Mouse (Mus musculus): ENCODE results near the gene Iqcb1. TPM values are rescaled to one million over a fixed set of nuclear protein-coding genes. Genes with fewer than 3 reads are reported as not detected.

The Iqcb1 gene
- polyA plus RNA-seq, 1 experiment from 2014 or later: 40.0 TPM

DNA sequence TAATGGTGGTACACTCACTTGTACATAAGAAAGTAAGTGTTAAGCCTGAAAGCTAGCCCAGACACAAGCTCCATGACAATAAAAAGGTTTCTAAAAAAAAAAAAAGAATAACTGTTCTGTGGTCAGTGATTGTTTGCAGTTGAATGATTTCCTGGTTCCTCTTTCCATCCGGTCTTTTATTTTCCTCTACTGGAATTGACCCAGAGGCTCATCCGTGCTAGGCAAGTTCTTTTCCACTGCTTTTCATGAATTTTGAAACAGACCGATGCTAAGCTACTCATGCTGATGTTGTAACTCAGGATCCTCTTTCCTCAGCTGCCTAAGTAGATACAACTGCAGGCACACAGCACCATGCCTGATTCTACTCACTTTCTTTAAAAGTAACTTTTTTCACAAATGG, 92.2 kb downstream of the Iqcb1 start:
- Histone ChIP-seq H3K9ac (ENCODE audit: low read depth, low read length) (no peak overlapping the region), H3K27me3 (ENCODE audit: control insufficient read depth, insufficient read depth, low read length) (no peaks in the 10 kb centered on the region), H3K4me1 (ENCODE audit: control insufficient read depth, insufficient read depth, low read length) (no peaks in the 10 kb centered on the region), H3K36me3 (ENCODE audit: control insufficient read depth, insufficient read depth, low read length) (peaks cover 59% of the 10 kb centered on the region), H3K9me3 (ENCODE audit: control insufficient read depth, low read length) (no peaks in the 10 kb centered on the region), H3K27ac (ENCODE audit: low read depth, low read length) (no peak overlapping the region), H3K4me2 (replicated peaks; ENCODE audit: low read depth, low read length) (no peak overlapping the region), H3K4me3 (ENCODE audit: low read length) (no peak overlapping the region)
- WGBS: 87% methylated on average over 3 of the region's 3 CpGs
- no peak for ATAC-seq (ENCODE audit: low FRiP score, low TSS enrichment)

DNA sequence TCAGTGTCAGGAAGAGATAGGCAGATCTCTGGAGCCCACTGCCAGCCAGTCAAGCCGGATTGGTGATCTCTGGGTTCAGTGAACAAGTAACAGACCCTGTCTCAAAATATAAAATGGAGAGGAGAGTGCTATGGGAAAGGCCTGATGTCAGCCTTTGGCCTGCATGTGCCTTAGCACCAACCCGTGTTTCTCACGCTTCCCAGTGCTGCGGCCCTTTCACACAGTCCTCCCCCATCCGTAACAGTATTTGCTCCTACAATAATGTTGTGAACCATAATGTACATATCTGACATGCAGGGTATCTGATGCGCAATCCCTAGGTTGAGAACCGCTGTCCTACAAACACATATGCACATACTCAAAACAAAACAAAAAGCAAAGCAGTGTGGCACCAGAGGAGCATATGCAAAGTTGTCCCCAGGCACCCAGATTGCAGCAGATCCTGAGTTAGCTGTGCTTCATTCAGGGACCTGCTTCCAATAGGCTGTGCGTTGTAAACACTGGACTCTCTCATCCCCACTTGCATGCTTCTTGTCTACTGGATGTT, 93.0 kb downstream of the Iqcb1 start:
- Histone ChIP-seq H3K4me2 (replicated peaks; ENCODE audit: low read depth, low read length) (no peak overlapping the region), H3K27me3 (ENCODE audit: control insufficient read depth, insufficient read depth, low read length) (no peaks in the 10 kb centered on the region), H3K4me1 (ENCODE audit: control insufficient read depth, insufficient read depth, low read length) (no peaks in the 10 kb centered on the region), H3K9me3 (ENCODE audit: control insufficient read depth, low read length) (no peaks in the 10 kb centered on the region), H3K27ac (ENCODE audit: low read depth, low read length) (no peak overlapping the region), H3K36me3 (ENCODE audit: control insufficient read depth, insufficient read depth, low read length) (peaks cover 60% of the 10 kb centered on the region), H3K9ac (ENCODE audit: low read depth, low read length) (no peak overlapping the region), H3K4me3 (ENCODE audit: low read length) (no peak overlapping the region)
- WGBS: 92% methylated on average over 8 of the region's 8 CpGs
- no peak for ATAC-seq (ENCODE audit: low FRiP score, low TSS enrichment)

DNA sequence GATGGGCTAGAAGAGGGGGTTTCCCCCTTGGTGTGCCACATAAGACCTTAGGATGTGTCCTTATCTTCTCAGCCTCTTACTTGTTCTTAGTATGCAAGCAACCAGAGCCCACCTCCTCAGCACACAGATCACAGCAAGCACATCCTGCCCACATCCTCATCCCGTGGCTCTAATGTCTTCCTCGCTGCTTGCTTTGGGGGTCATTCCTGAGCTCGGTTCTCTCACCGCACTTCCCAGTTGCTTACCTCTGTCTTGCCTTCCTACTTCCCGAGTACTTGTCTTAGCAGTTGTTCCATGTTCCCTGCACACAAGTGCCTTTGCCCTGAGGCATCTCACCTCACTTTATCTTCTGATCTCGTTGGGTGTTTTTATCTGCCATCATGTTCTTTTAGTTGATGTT, 93.8 kb downstream of the Iqcb1 start:
- Histone ChIP-seq H3K4me2 (replicated peaks; ENCODE audit: low read depth, low read length) (no peak overlapping the region), H3K27me3 (ENCODE audit: control insufficient read depth, insufficient read depth, low read length) (no peaks in the 10 kb centered on the region), H3K27ac (ENCODE audit: low read depth, low read length) (no peak overlapping the region), H3K9me3 (ENCODE audit: control insufficient read depth, low read length) (no peaks in the 10 kb centered on the region), H3K36me3 (ENCODE audit: control insufficient read depth, insufficient read depth, low read length) (peaks cover 62% of the 10 kb centered on the region), H3K9ac (ENCODE audit: low read depth, low read length) (no peak overlapping the region), H3K4me1 (ENCODE audit: control insufficient read depth, insufficient read depth, low read length) (no peaks in the 10 kb centered on the region), H3K4me3 (ENCODE audit: low read length) (no peak overlapping the region)
- ATAC-seq (ENCODE audit: low FRiP score, low TSS enrichment): no peak
- 81% methylated on average over 6 of the region's 6 CpGs for WGBS

Small RNA genes within 50 kb of the gene (microRNA-seq; reads per million reads assigned to microRNA genes)
- not detected for gene Gm22617

Other genes starting within 250 kb of the Iqcb1 start
- gene Cd86, start 162.3 kb upstream of the Iqcb1 start, polyA plus RNA-seq (2014; fragmentation: Nextera tagmentation; extraction: Ambion mirVana): 1.2 and 1.4 TPM in 2 replicates
- gene Ildr1, start 134.4 kb upstream of the Iqcb1 start, polyA plus RNA-seq (2014; fragmentation: Nextera tagmentation; extraction: Ambion mirVana): 2.7 and 4.6 TPM in 2 replicates
- gene Slc15a2, start 43.4 kb upstream of the Iqcb1 start, polyA plus RNA-seq (2014; fragmentation: Nextera tagmentation; extraction: Ambion mirVana): 5.5 and 12.3 TPM in 2 replicates
- gene Eaf2, start 46.6 kb downstream of the Iqcb1 start, polyA plus RNA-seq (2014; fragmentation: Nextera tagmentation; extraction: Ambion mirVana): 6.0 and 7.6 TPM in 2 replicates
- gene Golgb1, start 46.8 kb downstream of the Iqcb1 start, polyA plus RNA-seq (2014; fragmentation: Nextera tagmentation; extraction: Ambion mirVana): 104 and 116 TPM in 2 replicates
- 2.2 and 2.3 TPM in 2 replicates for gene Hcls1, start 106.6 kb downstream of the Iqcb1 start, polyA plus RNA-seq (2014; fragmentation: Nextera tagmentation; extraction: Ambion mirVana)
- 0.24 and 1.2 TPM in 2 replicates for gene Fbxo40, start 162.1 kb downstream of the Iqcb1 start, polyA plus RNA-seq (2014; fragmentation: Nextera tagmentation; extraction: Ambion mirVana)
- gene Polq, start 183.4 kb downstream of the Iqcb1 start, polyA plus RNA-seq (2014; fragmentation: Nextera tagmentation; extraction: Ambion mirVana): 9.9 and 11.4 TPM in 2 replicates